Mouse (Mus musculus): ENCODE measurements at regions not wholly inside any gene's neighbourhood (a gene's known extent, or its start where the extent isn't known, plus 50 kb on each side); places are given as distances from the start of the nearest gene placed in this dataset.

GRCm38 (mm10) chr1:185091816-185092558, 92.6 kb upstream of the Mark1 start:
- DNase-seq (ENCODE audit: low spot score in 2 of 2), result no peak

- DNase-seq (ENCODE audit: low spot score in 2 of 2), result no peak
Observed at GRCm38 (mm10) chr1:185089196-185089595, 89.8 kb upstream of the Mark1 start.

DNA sequence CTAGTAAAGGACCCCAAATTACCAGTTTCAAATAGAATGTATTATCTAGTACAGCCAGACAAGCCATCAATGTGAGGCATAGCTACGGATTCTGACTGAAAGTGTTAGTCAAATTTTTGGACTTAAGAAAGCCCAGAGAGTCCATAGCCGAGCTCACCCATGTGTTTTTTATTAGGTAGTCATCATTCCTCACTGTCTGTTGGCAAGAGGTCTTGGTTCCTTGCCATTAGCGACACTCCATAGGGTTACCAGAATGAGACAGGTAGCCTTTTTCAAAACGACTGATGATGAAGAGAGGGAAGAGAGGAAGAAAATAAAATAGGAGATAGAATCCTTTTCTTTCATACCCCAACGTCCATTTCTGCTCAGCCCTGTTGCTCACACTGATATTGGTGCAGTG, 83.8 kb upstream of the Mark1 start:
- no peak for DNase-seq (ENCODE audit: low spot score in 2 of 2)

GRCm38 (mm10) chr1:185080118-185080517, 80.7 kb upstream of the Mark1 start:
- DNase-seq (ENCODE audit: low spot score in 2 of 2), result no peak

DNA sequence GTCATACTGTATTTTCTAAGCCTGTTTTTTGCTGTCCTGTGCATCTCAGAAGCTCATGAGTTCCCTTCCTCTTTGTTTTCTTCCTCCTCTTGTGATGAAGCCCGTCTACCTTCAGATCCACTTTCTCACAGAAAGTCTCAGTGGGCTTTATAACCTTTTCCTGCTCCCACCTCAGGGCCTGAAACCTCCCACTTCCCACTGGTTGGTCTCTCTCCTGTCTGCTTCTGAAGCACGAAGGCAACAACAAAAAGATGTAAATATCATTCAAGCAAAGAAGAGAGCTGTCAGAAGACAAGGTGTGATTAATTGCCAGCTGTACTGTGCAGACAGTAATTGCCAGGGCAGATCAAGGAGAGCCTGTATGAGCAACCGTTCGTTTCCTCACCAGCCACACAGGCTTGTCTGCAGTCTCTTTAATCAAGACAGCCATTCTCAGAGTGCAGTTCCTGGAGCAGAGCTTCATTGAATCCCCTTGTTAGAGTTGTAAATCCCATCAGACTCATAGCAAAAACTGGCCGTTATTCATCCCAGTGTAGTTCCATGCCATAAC, 80.0 kb upstream of the Mark1 start:
- DNase-seq (ENCODE audit: low spot score in 2 of 2), result no peak

DNA sequence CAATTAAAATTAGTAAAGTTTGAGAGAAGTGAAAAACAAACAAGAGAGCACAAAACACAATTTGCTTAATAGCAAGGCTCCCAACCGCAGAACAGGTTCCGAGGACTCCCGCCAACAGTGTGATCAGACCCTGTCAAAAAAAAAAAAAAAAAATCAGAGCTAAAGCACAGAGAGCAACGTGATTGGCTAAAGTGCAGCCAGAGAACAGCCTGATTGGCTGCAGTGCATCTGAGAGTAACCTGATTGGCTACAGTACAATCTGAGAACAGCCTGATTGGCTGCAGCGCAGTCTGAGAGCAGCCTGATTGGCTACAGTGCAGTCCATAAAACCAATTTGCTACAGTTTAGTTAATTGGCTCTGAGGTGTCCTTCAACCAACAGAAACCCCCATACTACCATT, 74.6 kb upstream of the Mark1 start:
- DNase-seq (ENCODE audit: low spot score in 2 of 2), result no peak

DNA sequence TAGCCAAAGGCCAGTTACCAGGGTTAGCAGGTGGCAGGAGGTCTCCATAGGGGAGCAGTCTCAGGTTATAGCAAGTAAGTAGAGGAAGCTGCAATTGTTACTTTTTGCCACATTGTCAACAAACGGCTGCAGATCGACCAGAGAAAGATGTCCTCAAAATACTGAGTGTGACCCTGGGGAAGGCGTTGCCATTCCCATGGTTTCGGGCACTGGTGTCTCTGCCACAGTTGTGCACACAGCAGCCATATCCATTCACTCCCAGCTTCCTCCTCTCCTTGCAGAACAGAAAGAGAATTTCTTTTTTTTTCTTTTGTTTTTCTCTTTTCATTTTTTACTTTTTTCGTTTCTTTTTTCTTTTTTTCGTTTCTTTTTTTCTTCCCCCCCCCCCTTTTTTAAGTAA, 73.4 kb upstream of the Mark1 start:
- DNase-seq (ENCODE audit: low spot score in 2 of 2), result no peak

DNA sequence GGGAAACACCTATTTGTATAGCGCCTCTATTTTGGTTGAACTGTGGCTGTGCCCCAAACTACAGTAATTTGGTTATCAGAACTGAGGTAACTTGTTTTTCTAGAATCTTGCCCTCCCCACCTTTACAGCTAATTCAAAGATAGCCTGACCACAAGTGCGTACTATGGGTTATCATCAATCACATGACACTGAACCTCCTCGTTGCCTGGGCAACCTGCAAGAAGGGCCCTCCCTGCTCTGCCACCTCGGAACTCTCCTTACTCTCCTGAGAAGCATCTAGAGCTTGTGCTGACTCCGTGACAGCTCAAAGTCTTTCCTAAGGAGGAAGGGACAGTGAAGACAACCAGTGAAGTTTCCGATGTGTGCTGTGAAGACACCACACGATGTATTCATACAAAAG, 72.2 kb upstream of the Mark1 start:
- DNase-seq (ENCODE audit: low spot score in 2 of 2), result no peak

GRCm38 (mm10) chr1:185070853-185071149, 71.4 kb upstream of the Mark1 start:
- DNase-seq (ENCODE audit: low spot score in 2 of 2), result no peak

DNA sequence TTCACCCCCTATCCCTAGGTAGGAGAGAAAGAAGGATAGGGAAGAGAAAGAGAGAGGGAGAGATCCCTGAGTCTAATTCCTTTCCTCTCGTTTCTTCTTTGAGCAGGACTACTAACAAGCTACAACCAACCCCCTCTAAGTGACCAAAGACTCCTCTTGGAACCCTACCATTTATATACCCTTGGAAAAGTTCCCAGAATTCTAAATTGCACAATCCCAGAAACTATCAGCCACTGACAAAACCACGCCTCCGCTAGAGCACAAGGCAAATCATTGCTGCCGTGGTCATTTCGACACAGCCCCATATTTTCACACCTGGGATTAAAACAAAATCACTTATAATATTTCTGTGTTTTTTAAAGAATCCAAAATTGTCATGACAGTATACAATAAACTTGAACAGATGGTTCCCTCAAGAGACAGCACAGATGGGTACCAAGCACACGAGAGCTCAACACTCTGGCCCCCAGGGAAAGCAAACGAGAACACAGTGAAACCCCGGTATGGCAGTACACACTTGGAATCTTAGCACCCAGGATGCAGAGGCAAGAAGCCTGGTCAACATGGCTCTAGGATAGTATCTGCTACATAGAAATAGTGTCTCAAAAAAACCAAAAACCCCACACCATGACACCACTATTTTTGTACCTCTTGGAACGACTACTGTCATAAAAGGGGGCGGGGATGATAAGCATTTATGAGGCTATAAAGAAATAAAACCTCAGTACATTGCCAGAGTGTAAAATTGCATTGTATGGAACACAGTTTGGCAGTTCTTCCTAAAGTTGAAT, 70.9 kb upstream of the Mark1 start:
- no peak for DNase-seq (ENCODE audit: low spot score in 2 of 2)

DNA sequence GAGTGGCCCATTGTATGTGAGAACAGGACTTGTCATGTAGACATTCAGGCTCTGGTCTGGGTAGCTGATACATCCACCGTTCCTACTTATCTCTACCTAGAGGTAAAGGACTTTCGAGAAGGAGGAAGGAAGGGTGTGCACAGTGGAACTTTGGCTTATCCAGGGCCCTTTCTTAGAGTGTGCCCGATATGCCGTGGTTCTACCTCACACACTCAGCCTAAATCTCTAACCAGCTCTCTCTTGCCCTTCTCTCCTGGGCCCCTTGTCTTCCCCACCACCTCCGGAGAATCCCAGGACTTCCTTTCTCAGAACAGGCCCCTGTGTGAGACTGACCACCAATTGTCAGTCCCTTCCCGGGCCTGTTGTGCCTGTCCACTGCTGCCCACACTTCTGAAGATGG, 68.8 kb upstream of the Mark1 start:
- DNase-seq (ENCODE audit: low spot score in 2 of 2), result no peak

DNA sequence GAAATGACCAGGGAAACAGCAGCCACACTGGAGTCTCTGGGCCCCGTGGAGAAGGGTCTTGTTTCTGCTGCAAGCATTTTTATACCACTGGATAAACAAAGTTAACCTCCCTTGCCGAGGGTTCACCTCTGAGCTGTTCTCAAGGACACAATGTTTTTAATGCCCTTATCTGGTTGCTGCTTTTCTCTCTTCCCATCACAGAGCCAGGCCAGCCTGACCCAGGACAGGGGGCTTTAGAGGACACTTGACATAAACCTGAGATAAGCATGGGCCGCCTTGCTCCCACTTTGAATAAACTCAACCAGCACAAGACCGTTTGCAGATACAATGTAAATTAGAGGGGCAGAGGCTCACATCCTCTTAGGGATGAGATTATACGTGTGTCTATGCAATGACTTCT, 68.3 kb upstream of the Mark1 start:
- DNase-seq (ENCODE audit: low spot score in 2 of 2), result no peak

- no peak for DNase-seq (ENCODE audit: low spot score in 2 of 2)
Observed at GRCm38 (mm10) chr1:185065056-185065455, 65.7 kb upstream of the Mark1 start.

DNA sequence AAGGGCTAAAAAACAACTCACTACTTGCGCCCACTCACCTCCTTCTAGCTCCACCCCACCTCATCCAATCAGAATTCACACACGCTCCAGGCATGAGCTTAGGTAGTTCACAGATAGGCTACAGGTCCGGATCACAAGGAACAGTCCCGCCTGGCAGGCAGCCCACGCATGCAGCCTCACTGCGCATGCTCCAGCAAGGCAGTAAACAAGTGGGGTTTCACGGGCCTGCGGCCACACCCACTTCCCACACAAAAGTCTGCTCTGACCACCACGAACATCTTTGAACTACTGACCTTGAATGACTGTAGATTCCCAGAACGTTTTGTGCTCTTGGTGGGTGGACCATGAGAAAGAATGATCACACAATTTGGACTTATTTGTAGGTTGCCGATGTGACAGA, 62.7 kb upstream of the Mark1 start:
- no peak for DNase-seq (ENCODE audit: low spot score in 2 of 2)

- no peak for DNase-seq (ENCODE audit: low spot score in 2 of 2)
Observed at GRCm38 (mm10) chr1:185057443-185057842, 58.1 kb upstream of the Mark1 start.

DNA sequence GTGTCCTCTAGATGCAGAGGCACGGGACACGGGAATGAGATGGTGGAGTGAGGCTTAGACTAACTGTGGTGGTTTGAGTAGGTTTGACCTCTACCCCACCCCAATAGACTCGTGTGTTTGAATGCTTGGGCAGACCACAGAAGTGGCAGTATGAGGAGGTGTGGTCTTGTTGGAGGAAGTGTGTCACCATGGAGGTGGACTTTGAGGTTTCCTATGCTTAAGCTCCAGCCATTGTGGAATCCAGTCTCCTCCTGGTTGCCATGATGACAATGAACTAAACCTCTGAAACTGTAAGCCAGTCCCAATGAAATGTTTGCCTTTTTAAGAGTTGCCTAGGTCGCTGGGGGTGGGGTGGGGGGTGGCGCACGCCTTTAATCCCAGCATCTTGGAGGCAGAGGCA, 53.3 kb upstream of the Mark1 start:
- no peak for DNase-seq (ENCODE audit: low spot score in 2 of 2)

- DNase-seq (ENCODE audit: low spot score in 2 of 2), result no peak
Observed at GRCm38 (mm10) chr1:185049980-185050379, 50.6 kb upstream of the Mark1 start.

Data from frontal cortex, postnatal 10 days (tissue).